Mouse (Mus musculus): ENCODE results near the gene Hipk2.

Hipk2 gene

GRCm38 (mm10) chr6:38867291-38867690 lies 8.7 kb downstream of the Hipk2 start:
- no peak for DNase-seq (ENCODE audit: low spot score)

GRCm38 (mm10) chr6:38866761-38867160 lies 9.2 kb downstream of the Hipk2 start:
- DNase-seq (ENCODE audit: low spot score) = no peak

GRCm38 (mm10) chr6:38866357-38866756 lies 9.6 kb downstream of the Hipk2 start:
- no peak for DNase-seq (ENCODE audit: low spot score)

- peak; percentile 32 for DNase-seq (ENCODE audit: low spot score)
These were observed 10.2 kb downstream of the Hipk2 start for GRCm38 (mm10) chr6:38865805-38866204.

DNA sequence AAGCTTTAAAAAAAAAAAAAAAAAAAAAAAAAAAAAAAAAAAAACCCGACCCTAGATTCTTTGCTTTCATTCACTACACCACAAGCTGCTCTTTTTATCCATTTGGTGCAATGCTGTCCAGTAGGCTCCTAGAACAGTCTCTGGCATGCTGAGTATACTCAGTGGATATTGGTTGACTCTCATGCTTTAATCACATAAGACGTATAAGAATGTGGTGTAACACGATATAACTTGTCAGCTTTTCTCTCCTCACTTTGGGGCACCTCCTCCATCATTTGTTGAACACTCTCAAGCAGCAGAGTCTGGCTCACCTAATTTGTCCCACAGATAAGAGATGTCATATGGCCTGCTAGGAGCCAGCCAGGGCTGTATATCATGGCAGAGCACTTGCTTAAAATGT lies 12.4 kb downstream of the Hipk2 start:
- DNase-seq (ENCODE audit: low spot score) = no peak

- DNase-seq (ENCODE audit: low spot score) = no peak
These were observed 15.7 kb downstream of the Hipk2 start for GRCm38 (mm10) chr6:38860301-38860700.

DNA sequence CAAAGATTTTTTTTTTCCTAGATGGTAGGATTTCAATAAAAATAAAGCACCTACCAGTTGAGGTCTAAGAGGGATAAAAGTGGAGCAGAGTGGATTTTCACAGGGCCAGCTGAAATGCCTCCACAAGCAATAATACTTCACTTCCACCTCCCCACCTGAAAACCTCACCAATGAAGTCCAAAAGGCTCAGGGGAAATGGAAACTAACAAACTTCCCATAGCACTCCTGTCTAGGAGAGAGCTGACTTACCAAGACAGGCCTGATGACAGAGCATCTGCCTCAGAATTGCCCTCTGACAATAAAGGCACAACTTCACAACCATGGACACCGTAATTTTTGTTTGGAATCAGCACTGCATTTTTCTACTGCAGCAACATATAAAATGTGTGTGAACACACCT lies 16.1 kb downstream of the Hipk2 start:
- DNase-seq (ENCODE audit: low spot score) = no peak

GRCm38 (mm10) chr6:38853561-38853992 lies 22.4 kb downstream of the Hipk2 start:
- DNase-seq (ENCODE audit: low spot score) = no peak

DNA sequence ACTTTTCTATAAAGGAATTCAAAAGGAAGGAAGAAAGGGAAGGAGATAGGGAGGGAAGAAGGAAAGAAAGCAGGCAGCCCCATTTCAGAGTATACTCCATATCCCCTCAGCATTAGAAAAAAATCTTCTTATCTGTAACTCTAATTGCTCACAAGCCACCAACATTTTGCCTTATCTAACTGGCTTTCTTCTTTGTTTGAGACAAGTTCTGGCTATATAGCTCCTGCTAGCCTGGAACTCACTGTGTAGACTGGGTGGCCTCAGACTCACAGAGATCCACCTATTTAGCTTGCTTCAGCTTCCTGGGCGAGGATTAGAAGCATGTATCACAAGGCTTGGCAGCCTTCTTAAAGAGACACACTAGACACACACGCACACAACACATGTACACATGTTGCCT lies 24.2 kb downstream of the Hipk2 start:
- no peak for DNase-seq (ENCODE audit: low spot score)

DNA sequence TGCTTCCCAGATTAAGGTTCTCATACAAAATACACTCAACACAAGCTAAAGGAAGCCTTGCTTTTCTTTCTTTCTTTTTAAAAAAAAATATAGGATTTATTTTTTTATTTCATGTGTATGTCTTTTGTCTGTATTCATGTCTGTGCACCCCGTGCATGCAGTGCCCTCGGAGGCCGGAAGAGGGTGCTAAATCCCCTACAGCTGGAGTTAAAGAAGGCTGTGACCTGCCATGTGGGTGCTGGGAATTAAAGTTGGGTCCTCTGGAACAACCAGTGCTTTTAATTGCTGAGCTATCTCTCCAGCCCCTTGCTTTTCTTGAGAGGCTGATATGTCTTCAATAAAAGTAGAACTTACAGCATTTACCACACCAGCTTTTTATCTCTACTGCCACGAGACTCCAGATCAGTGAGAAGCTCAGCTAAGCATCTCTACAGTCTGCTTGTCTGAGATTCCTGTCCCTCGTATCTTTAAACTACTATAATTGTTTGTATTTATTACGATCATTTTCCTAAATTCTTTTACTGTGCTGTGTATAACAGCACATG lies 25.2 kb downstream of the Hipk2 start:
- DNase-seq (ENCODE audit: low spot score) = no peak

DNA sequence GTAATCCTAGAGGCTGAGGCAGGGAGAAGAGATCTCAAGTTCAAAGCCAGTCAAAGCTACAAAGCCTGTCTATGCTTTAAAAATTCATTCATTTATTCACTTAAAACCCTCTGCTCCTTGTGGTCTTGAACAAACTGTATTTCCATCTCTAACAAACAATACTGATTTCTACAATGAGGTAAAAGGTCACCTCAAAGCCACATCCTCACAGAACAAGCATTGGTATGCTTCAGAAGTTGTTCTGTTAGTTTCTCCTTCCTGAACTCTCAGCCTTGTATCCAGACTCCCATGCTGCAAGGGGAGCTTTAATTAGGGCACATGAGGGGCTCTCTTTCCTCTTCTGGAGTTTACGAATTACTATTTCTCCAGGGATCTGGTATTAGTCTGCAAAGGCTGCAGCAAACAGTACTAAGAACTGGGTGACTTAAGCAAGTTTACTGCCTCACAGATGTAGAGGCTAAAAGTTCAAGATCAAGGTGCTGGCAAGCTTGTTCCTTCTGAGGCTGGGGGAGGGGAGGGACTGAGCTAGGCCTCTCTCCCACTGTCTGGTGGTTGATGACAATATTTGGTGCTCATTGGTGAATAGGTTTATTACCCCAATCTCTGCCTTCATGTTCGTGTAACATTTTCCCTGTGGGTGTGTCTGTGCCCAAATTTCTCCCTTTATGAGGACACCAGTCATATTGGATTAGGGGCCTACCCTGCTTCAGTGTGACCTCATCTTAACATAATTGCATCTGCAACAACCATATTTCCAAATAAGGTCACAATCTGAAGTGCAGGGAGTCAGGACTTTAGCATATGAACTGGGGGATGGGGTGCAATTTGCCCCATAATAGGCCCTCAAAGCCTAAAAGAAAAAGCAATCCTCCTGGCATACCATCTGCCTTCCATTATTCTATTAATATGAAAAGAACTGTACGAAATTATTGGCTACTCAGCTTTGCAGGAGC lies 27.7 kb downstream of the Hipk2 start:
- DNase-seq (ENCODE audit: low spot score) = no peak

- DNase-seq (ENCODE audit: low spot score) = no peak
These were observed 28.5 kb downstream of the Hipk2 start for GRCm38 (mm10) chr6:38847447-38847846.

DNA sequence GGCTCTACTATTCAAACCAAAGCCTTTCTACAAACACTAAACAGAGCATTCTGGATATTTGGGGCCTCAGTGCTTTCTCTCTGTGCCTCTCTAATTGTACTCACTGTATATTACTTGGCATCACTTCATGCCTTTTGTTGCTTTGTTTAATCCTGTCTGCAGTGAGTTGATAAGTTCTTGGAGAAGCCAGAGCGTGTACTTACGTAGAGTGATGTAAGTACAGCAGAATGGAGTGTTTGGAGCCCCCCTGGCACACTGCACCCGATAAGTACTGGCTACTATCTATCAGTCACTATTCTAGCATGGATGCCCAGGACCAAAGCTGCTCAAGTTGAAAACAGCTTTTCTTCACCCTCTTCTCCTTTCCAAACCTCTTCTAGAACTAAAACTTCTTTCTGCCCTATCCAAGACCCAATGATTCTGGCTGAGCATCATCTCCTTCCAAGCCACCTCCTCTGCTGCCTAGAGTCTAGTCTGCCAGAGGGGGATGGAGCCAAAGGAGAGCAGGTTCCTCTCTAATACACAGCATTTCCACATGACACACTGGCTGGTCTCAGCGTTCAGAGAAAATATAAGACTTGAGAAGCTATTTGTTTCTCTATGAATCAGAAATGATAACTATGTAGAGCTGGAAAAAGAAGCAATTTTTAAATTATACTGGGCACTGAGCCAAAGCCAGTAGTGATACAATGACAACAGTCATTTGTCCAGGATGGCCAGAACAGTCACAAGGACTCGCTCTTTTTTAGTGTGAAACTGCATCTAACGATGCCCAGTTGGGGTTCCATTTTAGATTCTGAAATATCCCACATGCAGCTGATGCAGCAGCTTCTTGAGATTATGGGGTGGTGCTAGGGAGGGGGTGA lies 29.4 kb downstream of the Hipk2 start:
- DNase-seq (ENCODE audit: low spot score) = no peak

GRCm38 (mm10) chr6:38845876-38846275 lies 30.1 kb downstream of the Hipk2 start:
- DNase-seq (ENCODE audit: low spot score) = no peak

DNA sequence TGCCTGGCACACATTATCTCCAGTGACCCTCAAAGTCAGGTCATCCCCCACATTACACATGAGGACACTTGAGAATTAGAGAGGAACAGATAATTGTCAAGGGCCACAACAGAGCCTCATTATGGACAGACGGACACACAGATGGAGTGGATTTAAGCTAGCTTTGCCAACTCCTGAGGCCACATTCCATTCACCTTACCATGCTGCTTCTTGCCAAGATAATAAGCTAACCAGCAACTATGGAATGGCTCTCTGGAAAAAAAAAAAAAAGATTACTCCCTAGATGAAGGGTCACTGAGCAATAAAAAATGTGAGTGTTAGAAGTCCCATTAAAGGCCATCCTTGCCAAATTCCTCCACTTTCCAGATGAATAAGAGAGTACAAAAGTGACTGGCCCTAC lies 30.8 kb downstream of the Hipk2 start:
- DNase-seq (ENCODE audit: low spot score) = no peak

DNA sequence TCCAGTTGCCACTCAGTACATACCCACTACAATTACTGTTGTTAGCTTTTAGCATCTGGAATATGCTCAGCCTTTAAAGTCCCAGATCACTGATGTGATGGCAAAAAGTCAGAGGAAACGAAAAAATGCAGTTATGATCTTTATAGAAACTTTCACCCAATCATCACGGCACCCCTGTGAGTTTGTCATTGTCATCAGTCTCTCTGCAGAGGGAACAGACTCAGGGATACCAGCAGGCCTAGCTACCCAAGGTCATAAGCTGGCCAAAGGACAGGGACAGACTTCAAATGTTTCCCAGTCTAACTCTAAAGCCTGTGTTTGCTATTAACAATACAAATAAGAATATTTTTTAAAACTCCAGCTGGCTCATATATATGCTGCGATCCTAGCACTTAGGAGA lies 34.4 kb downstream of the Hipk2 start:
- no peak for DNase-seq (ENCODE audit: low spot score)

DNA sequence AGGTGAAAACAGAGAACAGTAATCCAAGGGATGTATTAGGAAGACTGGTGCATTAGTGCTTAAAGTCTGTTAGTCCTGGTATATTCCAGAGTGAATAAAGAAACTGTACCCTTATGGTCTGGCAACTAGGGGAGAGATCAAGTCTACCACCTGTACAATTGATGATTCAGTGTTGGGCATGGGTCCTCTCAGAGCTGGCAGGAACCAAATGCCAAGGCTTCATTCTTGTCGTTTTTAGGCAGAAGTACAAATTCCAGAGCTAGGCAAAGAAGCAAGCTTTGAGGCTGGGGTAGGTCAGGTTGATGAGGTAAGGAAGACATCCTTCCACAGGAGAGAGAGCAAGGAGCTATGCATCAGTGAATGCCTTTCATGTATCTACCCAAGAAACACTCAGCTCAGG lies 35.2 kb downstream of the Hipk2 start:
- no peak for DNase-seq (ENCODE audit: low spot score)

DNA sequence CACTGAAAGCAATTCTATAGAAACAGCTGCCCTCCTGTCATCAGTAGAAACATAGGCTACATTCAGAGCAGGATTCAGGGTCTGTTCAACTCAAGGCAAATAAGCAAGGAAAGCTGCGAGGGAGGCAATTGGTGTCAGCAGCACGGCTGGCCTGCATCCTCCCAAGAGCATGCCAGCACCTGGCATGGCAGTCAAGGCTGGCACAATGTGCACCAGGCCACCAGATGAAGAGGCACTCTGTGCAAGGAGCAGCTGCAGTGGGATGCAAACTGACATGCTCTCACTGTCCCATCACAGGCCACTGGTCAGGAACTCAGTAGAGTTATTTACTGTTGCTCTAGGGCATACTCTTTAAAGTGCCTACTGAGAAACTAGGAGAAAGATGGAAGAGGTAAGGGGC lies 35.6 kb downstream of the Hipk2 start:
- no peak for DNase-seq (ENCODE audit: low spot score)

DNA sequence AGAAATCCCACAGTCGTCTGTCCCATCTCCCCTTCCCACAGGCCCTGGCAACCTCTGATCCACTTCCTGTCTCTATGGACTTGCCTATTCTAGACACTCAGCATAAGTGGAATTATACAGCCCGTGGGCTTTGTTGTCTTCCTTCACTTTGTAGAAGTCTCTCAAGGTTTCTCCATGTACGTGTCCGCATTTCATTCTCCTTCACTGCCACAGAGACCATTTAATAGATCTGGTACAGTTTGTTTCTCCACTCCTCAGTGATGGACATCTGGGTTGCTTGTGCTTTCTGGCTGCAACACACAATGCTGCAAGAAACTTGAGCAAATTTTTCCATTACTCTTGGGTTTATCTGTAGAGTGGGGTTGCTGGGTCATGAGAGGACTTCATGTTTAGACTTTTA lies 36.1 kb downstream of the Hipk2 start:
- DNase-seq (ENCODE audit: low spot score) = no peak

DNA sequence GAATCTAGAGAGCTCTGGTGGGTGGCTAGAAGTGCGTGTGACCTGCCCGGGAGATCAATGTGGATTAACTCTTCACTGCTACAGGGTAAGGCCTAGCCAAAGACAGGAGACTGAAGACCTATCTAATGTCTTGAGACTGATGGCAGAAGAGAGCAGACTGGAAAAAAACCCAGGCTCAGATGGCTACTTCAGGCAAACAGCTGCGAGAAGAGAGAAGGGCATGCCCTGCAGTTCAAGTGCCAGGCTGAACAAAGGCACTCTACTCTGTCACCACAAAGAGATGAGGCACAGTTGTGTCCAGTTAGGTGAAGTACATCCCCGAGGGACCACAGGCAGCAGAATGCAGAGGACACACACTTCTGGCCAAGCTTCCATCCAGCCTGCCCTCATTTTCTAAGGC lies 37.9 kb downstream of the Hipk2 start:
- DNase-seq (ENCODE audit: low spot score) = no peak

- DNase-seq (ENCODE audit: low spot score) = peak; percentile 50
These were observed 40.7 kb downstream of the Hipk2 start for GRCm38 (mm10) chr6:38835217-38835616.

- no peak for DNase-seq (ENCODE audit: low spot score)
These were observed 41.2 kb downstream of the Hipk2 start for GRCm38 (mm10) chr6:38834727-38835126.

DNA sequence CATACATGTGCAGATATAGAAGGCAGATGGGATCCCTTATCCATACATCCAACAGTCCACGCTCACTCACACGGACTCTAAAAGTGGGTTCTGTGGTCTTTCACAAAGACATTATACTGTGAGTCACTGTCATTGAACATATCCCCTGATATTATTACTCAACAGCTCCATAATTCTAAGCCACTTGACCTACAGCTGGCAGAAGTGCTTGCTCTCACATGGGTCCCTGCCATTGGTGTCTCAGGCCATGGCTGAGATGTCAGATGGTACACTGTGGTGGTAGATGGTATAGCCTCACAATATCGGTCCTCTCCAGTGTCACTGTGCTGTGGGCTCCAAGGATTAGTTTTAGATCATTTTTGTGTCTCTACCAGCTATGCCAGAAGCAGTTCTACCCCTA lies 42.2 kb downstream of the Hipk2 start:
- no peak for DNase-seq (ENCODE audit: low spot score)

Measured in lung, postnatal 25 days (tissue).